Mouse (Mus musculus) limb, embryonic 11.5 days (tissue): ENCODE results near the gene Cfap126. TPM values are rescaled to one million over a fixed set of nuclear protein-coding genes. Genes with fewer than 3 reads are reported as not detected.

Source experiments
- ATAC-seq: fragments of 200-750 bp; cut with Nextera tagmentation; 2 replicates; pipeline ENCODE4 v1.8.0; 2017; ENCODE audit warnings: low read depth; ENCODE audit not compliant: insufficient number of reproducible peaks, low FRiP score, low TSS enrichment
- DNase-seq: peaks from one replicate; pipeline ENCODE4 v3.0.0-alpha.2; 2015; ENCODE audit warnings: low spot score
- H3K27ac ChIP-seq: fragments of 300-500 bp; sonication (generic); replicated peaks from 2 replicates; pipeline ENCODE4 v1.5.1; 2014; ENCODE audit warnings: low read depth, mild to moderate bottlenecking, low read length
- H3K27me3 ChIP-seq: fragments of 300-500 bp; sonication (generic); 2 replicates; pipeline ENCODE4 v1.6.1; 2014; ENCODE audit warnings: mild to moderate bottlenecking, low read length, mixed read lengths; ENCODE audit not compliant: control insufficient read depth, insufficient read depth
- H3K36me3 ChIP-seq: fragments of 300-500 bp; sonication (generic); 2 replicates; pipeline ENCODE4 v1.6.1; 2014; ENCODE audit warnings: mild to moderate bottlenecking, low read length, moderate library complexity, mixed read lengths; ENCODE audit not compliant: control insufficient read depth, insufficient read depth
- H3K4me1 ChIP-seq: fragments of 300-500 bp; sonication (generic); 2 replicates; pipeline ENCODE4 v1.6.1; 2014; ENCODE audit warnings: low read length, mixed read lengths; ENCODE audit not compliant: control insufficient read depth, insufficient read depth
- H3K4me2 ChIP-seq: fragments of 300-500 bp; sonication (generic); 2 replicates; pipeline ENCODE4 v1.6.1; 2014; ENCODE audit warnings: low read depth, mild to moderate bottlenecking, moderate library complexity; ENCODE audit not compliant: severe bottlenecking
- H3K4me3 ChIP-seq: fragments of 300-500 bp; sonication (generic); 2 replicates; pipeline ENCODE4 v1.5.1; 2014; ENCODE audit warnings: low read depth, low read length
- H3K9ac ChIP-seq: fragments of 300-500 bp; sonication (generic); 2 replicates; pipeline ENCODE4 v1.6.1; 2014; ENCODE audit warnings: mild to moderate bottlenecking, low read length
- H3K9me3 ChIP-seq: fragments of 300-500 bp; sonication (generic); 2 replicates; pipeline ENCODE4 v1.6.1; 2016; ENCODE audit warnings: low read length; ENCODE audit not compliant: control insufficient read depth
- WGBS: fragments of 180-500 bp; shearing (Covaris S2); extraction: QIAGEN DNeasy Blood & Tissue Kit; methylation state at CpG from one replicate; pipeline ENCODE4 v1.1.7; 2014; 5-methylcytosine and 5-hydroxymethylcytosine counted together
- microRNA-seq: library from miRNA; unstranded; fragments of <30 nt; microRNA quantifications from one replicate; pipeline ENCODE4, GENCODE M21; 2016
- polyA plus RNA-seq: library from polyadenylated mRNA; unstranded; fragments of >200 nt; fragmentation: Nextera tagmentation; extraction: Ambion mirVana; gene quantifications from 2 replicates; pipeline ENCODE4 v1.2.1, GENCODE M21; 2014

The Cfap126 gene
- polyA plus RNA-seq, 1 experiment from 2014 or later, result 1.7 TPM

DNA sequence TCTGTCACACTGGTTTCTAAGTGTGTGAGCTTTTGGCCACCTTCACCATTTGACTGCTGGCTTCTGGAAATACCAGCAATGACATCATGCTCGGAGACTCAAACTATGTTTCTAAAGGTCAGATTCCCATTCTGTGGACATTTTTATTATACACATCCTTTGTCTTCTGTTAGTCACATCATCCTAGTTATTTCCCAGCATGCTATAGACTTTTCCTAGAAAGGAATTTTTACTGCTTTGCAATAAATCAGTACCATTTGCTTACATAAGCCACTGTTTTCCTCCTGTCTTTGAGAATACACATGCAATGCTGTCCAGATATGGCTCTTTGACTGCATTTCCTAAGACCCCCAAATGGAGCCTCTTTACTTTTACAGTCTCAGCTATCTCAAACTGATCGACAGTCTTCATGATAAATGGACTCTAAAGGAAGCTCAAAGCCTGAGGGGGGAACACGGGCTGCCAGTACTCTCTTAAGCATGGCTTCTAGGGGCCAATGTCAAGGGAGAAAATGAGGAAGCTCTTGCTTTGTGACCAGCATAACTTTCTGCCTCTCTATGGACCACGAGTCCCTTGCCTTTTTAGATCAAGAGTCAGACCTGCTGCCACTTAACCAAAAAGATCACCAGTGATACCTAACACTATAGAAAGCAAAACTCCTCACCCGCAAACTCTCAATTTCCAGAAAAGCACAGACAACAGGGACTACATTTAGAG lies 52.1 kb downstream of the Cfap126 start:
- DNase-seq, result no peak
- Histone ChIP-seq H3K9ac (no peak overlapping the region), H3K9me3 (no peaks in the 10 kb centered on the region), H3K27ac (no peak overlapping the region), H3K4me2 (no peak overlapping the region), H3K4me3 (no peak overlapping the region), H3K36me3 (no peaks in the 10 kb centered on the region), H3K4me1 (no peaks in the 10 kb centered on the region), H3K27me3 (no peaks in the 10 kb centered on the region)
- no peak for ATAC-seq
- 75% methylated on average over 5 of the region's 5 CpGs for WGBS

DNA sequence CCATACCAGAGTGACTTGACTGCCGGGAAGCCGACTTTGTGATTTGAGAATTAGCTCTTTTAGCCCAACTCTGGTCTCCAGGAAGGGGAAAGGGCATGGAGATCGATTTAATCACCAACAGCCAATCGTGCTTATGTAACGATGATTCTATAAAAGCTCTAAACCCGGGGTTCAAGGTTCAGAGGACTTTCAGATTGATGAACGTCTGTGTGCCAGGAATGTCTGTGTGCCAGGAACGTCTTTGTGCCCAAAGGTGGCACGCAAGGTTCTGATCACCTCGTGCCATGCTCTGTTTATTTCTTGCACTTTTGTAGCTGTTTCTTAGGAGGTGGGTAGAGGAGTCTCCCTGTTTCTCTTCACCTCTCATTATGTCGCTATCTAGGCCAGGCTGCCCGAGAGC lies 55.2 kb downstream of the Cfap126 start:
- WGBS, result 88% methylated on average over 12 of the region's 12 CpGs
- ATAC-seq (no peak), DNase-seq (no peak)
- H3K27me3 ChIP-seq, result no peaks in the 10 kb centered on the region
- no peak overlapping the region for H3K4me3 ChIP-seq
- H3K27ac ChIP-seq, result no peak overlapping the region
- no peak overlapping the region for H3K9ac ChIP-seq
- H3K4me1 ChIP-seq, result no peaks in the 10 kb centered on the region
- H3K9me3 ChIP-seq, result no peaks in the 10 kb centered on the region
- H3K4me2 ChIP-seq, result no peak overlapping the region
- no peaks in the 10 kb centered on the region for H3K36me3 ChIP-seq

DNA sequence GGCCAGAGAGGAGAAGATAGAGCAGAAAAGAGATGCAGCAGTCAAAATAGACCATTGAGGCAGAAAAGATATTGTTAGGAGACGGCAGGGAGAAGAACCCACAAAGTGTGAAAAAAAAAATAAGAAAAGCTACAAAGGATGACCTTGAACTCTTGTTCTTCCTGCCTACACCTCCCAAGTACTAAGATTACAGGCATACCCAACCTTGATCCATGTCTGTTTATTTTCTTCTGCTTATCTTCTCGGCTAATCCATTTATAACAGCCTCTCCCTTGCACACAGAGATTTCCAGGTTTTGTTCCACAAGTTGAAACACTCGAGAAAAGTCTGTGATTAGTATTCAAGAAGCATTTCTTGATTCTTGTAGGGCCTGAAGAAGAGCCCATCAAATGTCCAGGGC lies 56.2 kb downstream of the Cfap126 start:
- no peaks in the 10 kb centered on the region for H3K4me1 ChIP-seq
- no peaks in the 10 kb centered on the region for H3K36me3 ChIP-seq
- H3K9ac ChIP-seq, result no peak overlapping the region
- no peaks in the 10 kb centered on the region for H3K9me3 ChIP-seq
- H3K27me3 ChIP-seq, result no peaks in the 10 kb centered on the region
- H3K4me2 ChIP-seq, result no peak overlapping the region
- no peak overlapping the region for H3K4me3 ChIP-seq
- WGBS, result 72% methylated on average over 3 of the region's 3 CpGs
- ATAC-seq, result no peak
- no peak overlapping the region for H3K27ac ChIP-seq
- DNase-seq, result no peak

DNA sequence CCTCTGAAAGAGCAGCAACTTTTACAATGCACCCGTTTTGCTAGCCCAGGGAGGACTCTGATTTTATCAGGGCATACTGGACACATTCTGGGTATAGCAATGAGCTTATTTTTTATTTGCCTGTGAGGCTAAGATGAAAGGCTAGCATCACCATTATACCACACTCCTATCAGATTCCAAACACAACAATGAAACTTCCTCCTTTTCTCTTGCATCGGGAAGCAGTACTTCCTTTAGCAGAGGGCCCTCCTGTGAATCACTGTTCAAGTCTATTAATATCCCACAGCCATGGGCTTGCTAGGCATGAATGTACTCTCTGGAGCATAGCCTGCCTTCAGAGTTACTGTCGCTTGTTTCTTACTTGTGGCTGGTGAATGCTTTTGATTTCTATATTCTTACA lies 57.4 kb downstream of the Cfap126 start:
- no peaks in the 10 kb centered on the region for H3K27me3 ChIP-seq
- H3K27ac ChIP-seq, result no peak overlapping the region
- no peak for ATAC-seq
- no peak overlapping the region for H3K4me3 ChIP-seq
- WGBS, result 75% methylated on average over 3 of the region's 3 CpGs
- H3K36me3 ChIP-seq, result no peaks in the 10 kb centered on the region
- H3K9ac ChIP-seq, result no peak overlapping the region
- no peak for DNase-seq
- no peak overlapping the region for H3K4me2 ChIP-seq
- H3K4me1 ChIP-seq, result no peaks in the 10 kb centered on the region
- no peaks in the 10 kb centered on the region for H3K9me3 ChIP-seq

DNA sequence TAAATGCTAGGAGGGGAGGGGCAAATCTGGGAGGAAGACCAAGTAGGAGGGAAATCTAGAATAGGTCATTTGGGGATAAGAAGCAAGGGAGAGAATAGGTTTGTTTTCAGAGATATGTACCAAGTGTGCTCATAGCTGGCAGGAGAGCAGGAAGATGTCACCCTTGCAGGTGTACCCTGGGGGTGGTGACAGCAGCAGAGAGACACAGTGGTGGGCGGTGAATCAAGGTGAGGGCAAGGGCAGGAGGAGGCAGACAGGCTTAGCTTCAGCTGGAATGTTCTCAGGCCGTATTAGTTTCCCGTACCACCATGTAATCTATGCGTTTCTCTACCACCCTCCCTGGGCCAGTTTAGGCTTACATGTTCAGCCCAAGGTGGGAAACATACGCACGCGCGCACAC lies 59.1 kb downstream of the Cfap126 start:
- no peaks in the 10 kb centered on the region for H3K9me3 ChIP-seq
- H3K27me3 ChIP-seq, result no peaks in the 10 kb centered on the region
- no peak overlapping the region for H3K4me2 ChIP-seq
- H3K4me1 ChIP-seq, result no peaks in the 10 kb centered on the region
- no peak for ATAC-seq
- H3K36me3 ChIP-seq, result no peaks in the 10 kb centered on the region
- no peak for DNase-seq
- no peak overlapping the region for H3K4me3 ChIP-seq
- no peak overlapping the region for H3K27ac ChIP-seq
- no peak overlapping the region for H3K9ac ChIP-seq
- WGBS, result 95% methylated on average over 8 of the region's 8 CpGs

Small RNA genes lying within 50 kb of the gene (microRNA-seq; reads per million reads assigned to microRNA genes)
- not detected for gene Gm27552
- gene Gm27844, result not detected
- gene Mir6546, result 6.7 reads per million, percentile 15 among the genes with 10 or more reads in this experiment

Other genes with a start within 250 kb of the Cfap126 start
- 7.6 and 8.1 TPM in 2 replicates for gene Atf6, start 246.1 kb upstream of the Cfap126 start, polyA plus RNA-seq
- gene Gm26620, start 228.9 kb upstream of the Cfap126 start, polyA plus RNA-seq, result 0.72 TPM in 1 of 2 replicates, not detected in the other
- gene Dusp12, start 228.4 kb upstream of the Cfap126 start, polyA plus RNA-seq, result 40.8 and 44.9 TPM in 2 replicates
- not detected in 2 replicates for gene Fcrlb, start 201.0 kb upstream of the Cfap126 start, polyA plus RNA-seq
- not detected in 2 replicates for gene Fcrla, start 186.3 kb upstream of the Cfap126 start, polyA plus RNA-seq
- gene Fcgr2b, start 137.4 kb upstream of the Cfap126 start, polyA plus RNA-seq, result 0.15 TPM in 1 of 2 replicates, not detected in the other
- 0.26 and 0.27 TPM in 2 replicates for gene Fcgr4, start 95.0 kb upstream of the Cfap126 start, polyA plus RNA-seq
- gene Fcgr3, start 49.0 kb upstream of the Cfap126 start, polyA plus RNA-seq, result 4.0 and 4.7 TPM in 2 replicates
- 267 and 288 TPM in 2 replicates for gene Sdhc, start 36.7 kb downstream of the Cfap126 start, polyA plus RNA-seq
- 0.61 and 0.68 TPM in 2 replicates for gene Mpz, start 36.8 kb downstream of the Cfap126 start, polyA plus RNA-seq
- 2.7 and 4.3 TPM in 2 replicates for gene Pcp4l1, start 82.3 kb downstream of the Cfap126 start, polyA plus RNA-seq
- gene Nr1i3, start 100.1 kb downstream of the Cfap126 start, polyA plus RNA-seq, result 0.15 and 0.21 TPM in 2 replicates
- 25.4 and 26.4 TPM in 2 replicates for gene Tomm40l, start 108.6 kb downstream of the Cfap126 start, polyA plus RNA-seq
- 2.8 and 4.6 TPM in 2 replicates for gene Apoa2, start 111.1 kb downstream of the Cfap126 start, polyA plus RNA-seq
- gene Fcer1g, start 120.4 kb downstream of the Cfap126 start, polyA plus RNA-seq, result 13.2 and 13.6 TPM in 2 replicates
- gene Adamts4, start 136.5 kb downstream of the Cfap126 start, polyA plus RNA-seq, result 5.5 and 5.6 TPM in 2 replicates
- gene Ndufs2, start 137.5 kb downstream of the Cfap126 start, polyA plus RNA-seq, result 260 and 264 TPM in 2 replicates
- gene B4galt3, start 156.4 kb downstream of the Cfap126 start, polyA plus RNA-seq, result 68.9 and 78.2 TPM in 2 replicates
- gene Ppox, start 167.3 kb downstream of the Cfap126 start, polyA plus RNA-seq, result 65.0 and 71.0 TPM in 2 replicates
- 111 and 114 TPM in 2 replicates for gene Usp21, start 174.1 kb downstream of the Cfap126 start, polyA plus RNA-seq
- gene Ufc1, start 181.1 kb downstream of the Cfap126 start, polyA plus RNA-seq, result 111 and 115 TPM in 2 replicates
- gene Dedd, start 215.2 kb downstream of the Cfap126 start, polyA plus RNA-seq, result 51.7 and 55.7 TPM in 2 replicates
- 29.2 and 31.9 TPM in 2 replicates for gene Nit1, start 231.7 kb downstream of the Cfap126 start, polyA plus RNA-seq
- 61.8 and 68.3 TPM in 2 replicates for gene Pfdn2, start 231.8 kb downstream of the Cfap126 start, polyA plus RNA-seq
- 1.4 and 2.3 TPM in 2 replicates for gene Klhdc9, start 246.9 kb downstream of the Cfap126 start, polyA plus RNA-seq